Mouse (Mus musculus): ENCODE data around the gene Hoxb5.

The Hoxb5 gene

DNA sequence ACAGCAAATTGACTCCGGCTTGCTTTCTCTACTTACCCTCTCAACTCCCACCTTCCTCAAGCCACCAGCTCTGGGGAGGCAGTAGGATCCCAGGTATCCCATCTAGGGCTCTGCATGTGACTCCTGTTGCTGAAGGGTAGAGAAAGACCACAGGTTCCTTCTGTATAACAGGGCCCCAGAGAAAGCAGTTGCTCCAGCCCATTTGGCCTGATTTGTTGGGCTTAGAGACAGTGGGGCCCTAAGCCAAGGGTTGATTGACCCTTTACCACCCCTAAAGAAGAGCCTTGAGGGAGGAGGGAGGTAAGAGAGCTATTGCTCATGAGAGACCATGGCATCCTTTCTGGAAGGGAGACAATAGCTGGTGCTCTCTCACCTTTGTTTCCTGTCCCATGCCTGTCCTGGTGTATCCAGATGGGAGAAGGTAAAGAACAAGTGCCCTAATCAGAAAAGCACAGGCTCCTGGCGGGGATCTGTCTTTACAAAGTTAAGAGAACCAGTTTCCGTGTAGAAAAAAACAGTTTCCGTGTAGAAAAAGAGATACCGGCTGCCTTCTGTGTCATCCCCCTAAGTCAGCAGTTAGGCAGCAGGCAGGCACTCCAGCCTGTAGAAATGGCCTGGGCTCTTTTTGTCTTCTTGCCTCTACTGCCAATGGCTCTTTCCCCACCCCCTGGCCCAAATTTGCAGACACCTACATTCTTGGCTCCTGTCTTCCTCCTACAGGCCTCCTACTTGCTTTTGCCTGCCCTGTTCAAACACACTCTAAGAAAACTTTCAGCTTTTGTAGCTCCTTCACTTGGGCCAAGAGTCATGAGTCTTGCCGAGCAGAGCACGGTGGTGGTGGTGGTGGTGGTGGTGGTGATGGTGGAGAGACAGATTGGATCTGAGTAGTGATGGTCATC is 36.1 kb downstream of the Hoxb5 start:
- DNase-seq (ENCODE audit: low read depth, low spot score) = no peak

GRCm38 (mm10) chr11:96340698-96341365 is 37.7 kb downstream of the Hoxb5 start:
- no peak for DNase-seq (ENCODE audit: low read depth, low spot score)

GRCm38 (mm10) chr11:96341701-96342575 is 38.8 kb downstream of the Hoxb5 start:
- DNase-seq (ENCODE audit: low read depth, low spot score) = no peak

DNA sequence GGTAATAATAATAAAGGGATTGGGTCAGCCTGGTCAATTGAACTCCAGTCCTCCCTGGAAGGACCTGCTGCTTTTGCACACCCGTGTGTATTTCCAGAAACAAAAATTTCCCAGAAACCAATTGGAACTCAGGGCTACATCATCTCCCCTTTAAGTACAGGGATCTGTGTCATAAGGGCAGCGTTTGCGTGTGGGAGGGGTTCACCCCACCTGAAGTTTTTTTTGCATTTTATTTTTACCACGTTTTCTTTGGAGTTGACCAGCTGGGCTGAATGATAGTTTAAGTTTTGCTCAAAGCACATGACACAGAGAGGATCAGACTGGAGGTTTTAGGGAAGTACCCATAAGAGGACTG is 39.4 kb downstream of the Hoxb5 start:
- DNase-seq (ENCODE audit: low read depth, low spot score) = no peak

DNA sequence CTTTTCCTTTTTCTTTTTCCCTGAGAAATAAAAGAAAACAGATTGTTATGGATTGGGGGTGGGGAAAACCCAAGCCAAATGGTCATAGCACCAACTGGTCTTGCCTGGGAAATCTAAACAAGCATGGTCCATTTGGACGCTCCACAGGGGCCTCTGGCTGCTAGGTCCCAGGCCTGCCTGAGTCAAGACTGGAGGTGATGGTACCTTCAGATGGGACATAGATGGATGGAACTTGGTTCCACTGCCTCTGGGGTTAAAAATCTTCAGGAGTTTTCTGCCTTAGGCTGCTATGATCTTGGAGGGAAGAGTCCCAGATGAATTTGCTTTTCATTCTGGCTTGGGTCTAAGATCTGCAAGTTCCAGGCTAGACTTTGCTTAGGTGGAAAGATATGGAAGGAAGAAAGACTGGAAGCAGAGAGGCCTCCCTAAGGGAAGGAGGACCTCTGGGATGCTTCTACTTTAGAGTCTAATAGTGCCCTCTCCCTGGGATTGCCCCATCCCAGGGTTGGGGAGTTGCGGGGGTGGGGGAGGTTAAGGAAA is 40.1 kb downstream of the Hoxb5 start:
- no peak for DNase-seq (ENCODE audit: low read depth, low spot score)

- no peak for DNase-seq (ENCODE audit: low read depth, low spot score)
Observed at GRCm38 (mm10) chr11:96344061-96344877, 41.1 kb downstream of the Hoxb5 start.

DNA sequence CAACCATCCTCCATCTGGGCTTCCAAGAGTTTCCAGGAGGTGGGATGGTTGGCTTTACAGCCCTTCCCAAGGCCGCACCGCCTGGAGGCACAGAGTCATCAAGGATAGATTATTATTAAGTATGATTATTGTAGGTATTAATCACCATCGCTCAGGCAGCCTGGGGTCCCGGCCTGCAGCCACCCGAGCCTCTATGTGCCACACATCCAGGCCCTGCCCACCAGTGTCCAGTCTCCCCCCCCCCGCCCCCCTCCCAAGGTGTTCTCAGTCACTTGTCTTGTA is 41.7 kb downstream of the Hoxb5 start:
- no peak for DNase-seq (ENCODE audit: low read depth, low spot score)

DNA sequence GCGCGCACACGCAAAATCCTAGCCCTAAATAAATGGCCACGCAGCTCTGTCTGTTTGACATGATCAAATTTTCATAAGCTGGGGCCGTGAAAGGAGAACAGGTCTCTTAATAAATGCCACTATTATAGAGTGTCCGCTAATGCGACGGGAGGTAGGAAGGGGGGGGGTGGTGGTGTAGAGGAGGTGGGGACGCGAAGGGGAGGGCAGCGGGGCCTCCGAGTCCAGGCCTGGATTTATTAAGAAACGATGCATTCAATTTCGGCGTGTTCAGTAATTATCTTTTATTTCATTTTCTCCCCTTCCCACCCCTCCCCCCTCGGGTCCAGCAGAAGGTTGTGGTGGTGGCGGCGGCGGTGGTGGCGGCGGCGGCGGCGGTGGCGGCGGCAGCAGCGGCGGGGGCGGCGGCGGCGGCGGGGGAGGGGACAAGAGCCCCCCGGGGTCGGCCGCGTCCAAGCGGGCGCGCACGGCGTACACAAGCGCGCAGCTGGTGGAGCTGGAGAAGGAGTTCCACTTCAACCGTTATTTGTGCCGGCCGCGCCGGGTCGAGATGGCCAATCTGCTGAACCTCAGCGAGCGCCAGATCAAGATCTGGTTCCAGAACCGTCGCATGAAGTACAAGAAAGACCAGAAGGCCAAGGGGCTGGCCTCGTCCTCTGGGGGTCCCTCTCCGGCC is 42.2 kb downstream of the Hoxb5 start:
- DNase-seq (ENCODE audit: low read depth, low spot score) = no peak

DNA sequence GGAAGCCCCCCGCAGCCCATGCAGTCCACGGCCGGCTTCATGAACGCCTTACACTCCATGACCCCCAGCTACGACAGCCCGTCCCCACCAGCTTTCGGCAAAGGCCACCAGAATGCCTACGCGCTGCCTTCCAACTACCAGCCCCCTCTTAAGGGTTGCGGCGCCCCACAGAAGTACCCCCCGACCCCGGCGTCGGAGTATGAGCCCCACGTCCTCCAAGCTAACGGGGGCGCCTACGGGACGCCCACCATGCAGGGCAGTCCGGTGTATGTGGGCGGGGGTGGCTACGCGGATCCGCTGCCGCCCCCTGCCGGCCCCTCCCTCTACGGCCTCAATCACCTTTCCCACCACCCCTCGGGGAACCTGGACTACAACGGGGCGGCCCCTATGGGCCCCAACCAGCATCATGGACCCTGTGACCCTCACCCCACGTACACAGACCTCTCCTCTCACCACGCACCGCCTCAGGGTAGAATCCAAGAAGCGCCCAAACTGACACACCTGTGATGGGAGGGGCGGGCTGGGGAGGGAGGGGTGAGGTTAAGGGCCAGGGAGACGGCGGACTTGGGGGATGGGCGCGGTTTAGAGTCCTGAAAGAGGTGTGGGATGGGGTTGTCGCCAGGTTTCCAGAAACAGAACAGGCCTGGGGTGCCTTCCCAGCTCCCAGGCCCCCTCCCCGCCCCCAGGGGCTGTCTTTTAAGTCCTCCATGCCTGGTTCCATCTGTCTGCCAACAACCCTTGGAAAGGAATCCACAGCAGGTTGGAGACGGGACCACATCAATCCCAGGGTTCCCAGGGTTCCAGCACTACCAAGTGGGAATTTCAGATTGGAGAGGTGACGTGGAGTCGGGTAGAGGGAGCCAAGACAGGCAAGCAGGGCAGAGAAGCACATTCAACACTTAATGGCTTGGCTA is 43.0 kb downstream of the Hoxb5 start:
- DNase-seq (ENCODE audit: low read depth, low spot score) = no peak

- no peak for DNase-seq (ENCODE audit: low read depth, low spot score)
Observed at GRCm38 (mm10) chr11:96346916-96347520, 43.9 kb downstream of the Hoxb5 start.

- no peak for DNase-seq (ENCODE audit: low read depth, low spot score)
Observed at GRCm38 (mm10) chr11:96347717-96348116, 44.6 kb downstream of the Hoxb5 start.

GRCm38 (mm10) chr11:96348141-96348928 is 45.2 kb downstream of the Hoxb5 start:
- DNase-seq (ENCODE audit: low read depth, low spot score) = no peak

GRCm38 (mm10) chr11:96348988-96349387 is 45.9 kb downstream of the Hoxb5 start:
- no peak for DNase-seq (ENCODE audit: low read depth, low spot score)

GRCm38 (mm10) chr11:96349491-96350340 is 46.6 kb downstream of the Hoxb5 start:
- no peak for DNase-seq (ENCODE audit: low read depth, low spot score)

- DNase-seq (ENCODE audit: low read depth, low spot score) = no peak
Observed at GRCm38 (mm10) chr11:96350341-96350624, 47.1 kb downstream of the Hoxb5 start, which contains the start of gene Hoxb2. Gene Hoxb2 (plus strand): TSS chr11:96350525.

- no peak for DNase-seq (ENCODE audit: low read depth, low spot score)
Observed at GRCm38 (mm10) chr11:96350791-96351190, 47.7 kb downstream of the Hoxb5 start.

DNA sequence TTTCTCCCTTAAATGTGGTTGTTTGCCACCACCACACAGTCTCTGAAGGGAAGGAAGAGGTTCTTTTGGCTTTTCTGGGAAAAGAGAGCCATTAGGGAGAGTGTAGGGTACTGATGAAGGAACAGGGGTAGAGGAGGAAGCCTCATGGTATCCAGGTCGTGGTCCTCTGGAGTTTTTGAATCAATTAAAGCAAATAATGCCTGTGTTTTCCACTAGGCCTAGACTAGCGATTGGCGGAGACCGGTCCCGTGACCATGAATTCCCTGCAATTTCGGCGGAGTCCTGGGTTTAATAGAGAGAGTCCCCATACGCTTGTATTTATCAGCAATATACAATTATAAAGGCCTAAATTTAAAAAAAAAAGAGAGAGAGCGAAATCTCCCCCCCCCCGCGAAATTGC is 48.2 kb downstream of the Hoxb5 start:
- DNase-seq (ENCODE audit: low read depth, low spot score) = no peak

GRCm38 (mm10) chr11:96351831-96352230 is 48.7 kb downstream of the Hoxb5 start:
- no peak for DNase-seq (ENCODE audit: low read depth, low spot score)
